Mouse (Mus musculus) bone marrow, adult 2 months (tissue): ENCODE measurements around the gene Dbp. TPM values are rescaled to one million over a fixed set of nuclear protein-coding genes. Genes with fewer than 3 reads are reported as not detected.

Experiments
- H3K27ac ChIP-seq: fragments of 200-500 bp; 2 replicates; pipeline ENCODE4 v1.5.1; 2012; ENCODE audit warnings: low read depth, mild to moderate bottlenecking, control low read depth, inconsistent platforms, low read length; ENCODE audit not compliant: control insufficient read depth, poor library complexity, insufficient read depth
- H3K4me1 ChIP-seq: fragments of 200-500 bp; 2 replicates; pipeline ENCODE4 v1.6.1; 2011; ENCODE audit warnings: low read length; ENCODE audit not compliant: control insufficient read depth, insufficient read depth
- H3K4me3 ChIP-seq: fragments of 200-500 bp; replicated peaks from 2 replicates; pipeline ENCODE3; 2011; ENCODE audit warnings: mild to moderate bottlenecking, low read depth, low read length, control low read depth; ENCODE audit not compliant: control insufficient read depth
- CTCF ChIP-seq: fragments of 200-500 bp; IDR thresholded peaks from 2 replicates; pipeline ENCODE4 v1.5.1; 2011; ENCODE audit warnings: low read length, control low read depth; ENCODE audit not compliant: control insufficient read depth, insufficient read depth
- POLR2A ChIP-seq: fragments of 200-500 bp; IDR thresholded peaks from 2 replicates; pipeline ENCODE4 v1.6.1; 2011; ENCODE audit warnings: low read depth, mild to moderate bottlenecking, control low read depth, low read length, borderline replicate concordance; ENCODE audit not compliant: control insufficient read depth
- WGBS: fragments of 180-500 bp; shearing (Covaris S2); methylation state at CpG from one replicate; pipeline ENCODE4 v1.1.7; 2018; 5-methylcytosine and 5-hydroxymethylcytosine counted together
- polyA plus RNA-seq: library from polyadenylated mRNA; stranded (reverse); fragments of >200 nt; gene quantifications from 2 replicates; pipeline ENCODE4 v1.2.4, GENCODE M21; 2011; ENCODE audit warnings: low replicate concordance; ENCODE audit not compliant: missing spikeins, insufficient read depth, insufficient read length

Gene Dbp
- polyA plus RNA-seq, 1 experiment = 19.3 TPM

- WGBS = 0% methylated on average over 27 of the region's 27 CpGs
- peaks cover 11% of the 10 kb centered on the region for H3K4me1 ChIP-seq
- peak overlapping the region; percentile 77 for H3K27ac ChIP-seq
- peak overlapping the region; percentile 61 for H3K4me3 ChIP-seq
- TF ChIP-seq CTCF (no peak), POLR2A (peak; percentile 44; the same call in 1 of the 2 replicates)
These were observed 2.6 kb downstream of the Dbp start for GRCm38 (mm10) chr7:45707375-45707967.

- Histone ChIP-seq H3K4me3 (peak overlapping the region; percentile 6), H3K4me1 (peaks cover 11% of the 10 kb centered on the region), H3K27ac (peak overlapping the region; percentile 77)
- WGBS = 33% methylated on average over 13 of the region's 13 CpGs
- TF ChIP-seq POLR2A = no peak
- TF ChIP-seq CTCF = no peak
These were observed 3.4 kb downstream of the Dbp start for GRCm38 (mm10) chr7:45708221-45708761.

DNA sequence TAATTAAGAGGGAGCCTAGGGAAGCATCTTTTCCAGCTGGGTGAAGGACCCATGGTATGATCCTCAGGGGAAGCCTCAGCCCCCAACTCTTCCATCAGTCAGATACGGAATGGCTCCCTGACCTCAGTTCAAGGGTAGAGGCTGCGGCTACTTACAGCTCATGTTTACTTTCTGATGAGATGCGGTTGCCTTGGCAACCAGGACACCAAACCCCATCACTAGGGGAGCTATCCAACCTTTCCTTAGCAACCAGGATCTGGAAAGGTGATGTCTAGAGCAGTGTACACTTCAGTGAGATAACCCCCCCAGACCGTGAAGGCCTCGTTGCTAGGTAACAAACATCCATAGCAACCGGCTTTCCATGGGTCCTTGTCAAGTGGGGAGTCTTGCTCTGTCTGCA lies 4.1 kb downstream of the Dbp start:
- Histone ChIP-seq H3K4me1 (peaks cover 11% of the 10 kb centered on the region), H3K4me3 (no peak overlapping the region), H3K27ac (no peak overlapping the region)
- TF ChIP-seq POLR2A (no peak), CTCF (no peak)
- 82% methylated on average over 6 of the region's 6 CpGs for WGBS

- TF ChIP-seq CTCF (no peak), POLR2A (no peak)
- peaks cover 11% of the 10 kb centered on the region for H3K4me1 ChIP-seq
- WGBS = 79% methylated on average over 14 of the region's 14 CpGs
These were observed 4.9 kb downstream of the Dbp start for GRCm38 (mm10) chr7:45709677-45710355.

GRCm38 (mm10) chr7:45710477-45711191 lies 5.7 kb downstream of the Dbp start:
- no peak for TF ChIP-seq POLR2A
- TF ChIP-seq CTCF = no peak
- WGBS = 92% methylated on average over 20 of the region's 20 CpGs
- H3K4me1 ChIP-seq = peaks cover 13% of the 10 kb centered on the region
- H3K4me3 ChIP-seq = no peak overlapping the region
- H3K27ac ChIP-seq = no peak overlapping the region

More at GRCm38 (mm10) chr7:45709677-45710355, 4.9 kb downstream of the Dbp start:
- Histone ChIP-seq H3K27ac (no peak overlapping the region), H3K4me3 (no peak overlapping the region)

DNA sequence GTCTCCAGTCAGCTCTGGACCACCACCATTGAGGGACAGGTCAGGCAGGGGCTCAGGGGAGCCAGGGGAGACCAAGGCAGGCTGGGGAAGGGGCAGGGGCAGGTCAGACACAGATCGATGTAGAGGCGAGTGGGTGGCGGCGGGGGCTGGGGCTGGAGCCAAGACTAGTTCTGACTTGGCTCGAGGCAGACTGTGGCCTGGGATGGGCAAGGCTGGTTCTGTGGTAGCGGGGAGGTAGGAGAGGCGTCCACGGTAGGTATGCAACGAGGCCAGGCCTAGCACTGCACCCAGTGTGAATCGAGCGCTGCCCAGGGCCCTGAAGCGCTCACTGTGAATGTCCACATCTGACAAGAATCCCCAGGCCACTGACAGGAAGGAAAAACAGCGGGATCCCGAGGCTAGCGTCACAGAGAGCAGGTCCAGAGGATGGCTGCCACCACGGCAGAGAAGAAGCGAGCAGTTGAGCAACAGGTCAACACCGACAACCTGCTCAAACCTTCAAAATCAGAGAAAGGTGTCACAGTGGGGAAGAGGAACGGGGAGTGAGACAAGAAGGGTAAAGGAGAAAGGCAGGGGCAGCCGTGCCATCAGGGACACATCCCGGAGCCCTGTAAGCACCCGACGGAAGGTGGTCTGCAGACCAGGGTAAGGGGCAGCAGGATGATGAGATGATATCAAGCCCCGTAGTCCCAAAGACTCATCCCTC lies 6.6 kb downstream of the Dbp start:
- H3K4me1 ChIP-seq = peaks cover 15% of the 10 kb centered on the region
- 86% methylated on average over 24 of the region's 24 CpGs for WGBS
- no peak for TF ChIP-seq POLR2A
- H3K4me3 ChIP-seq = no peak overlapping the region
- no peak overlapping the region for H3K27ac ChIP-seq

GRCm38 (mm10) chr7:45712022-45712757 lies 7.3 kb downstream of the Dbp start:
- WGBS = 89% methylated on average over 21 of the region's 21 CpGs
- H3K4me1 ChIP-seq = peaks cover 14% of the 10 kb centered on the region
- no peak overlapping the region for H3K27ac ChIP-seq
- TF ChIP-seq CTCF (no peak), POLR2A (no peak)
- H3K4me3 ChIP-seq = no peak overlapping the region
